Mouse (Mus musculus): ENCODE data around the gene Tanc2. TPM values are rescaled to one million over a fixed set of nuclear protein-coding genes. Genes with fewer than 3 reads are reported as not detected.
A peak's percentile ranks its signal among the peaks of the same experiment; 100 is the strongest.

Tanc2 gene
- polyA plus RNA-seq, 1 experiment = 8.0 TPM

GRCm38 (mm10) chr11:105938771-105939170 lies 349.0 kb downstream of the Tanc2 start:
- no peaks in the 10 kb centered on the region for H3K4me1 ChIP-seq (ENCODE audit: control insufficient read depth, insufficient read depth, low read length)
- H3K27me3 ChIP-seq (ENCODE audit: control insufficient read depth, insufficient read depth, low read length, poor library complexity, severe bottlenecking) = no peaks in the 10 kb centered on the region
- H3K27ac ChIP-seq (ENCODE audit: insufficient read depth, low read length) = no peak overlapping the region
- H3K9ac ChIP-seq (ENCODE audit: low read depth, poor library complexity, severe bottlenecking) = no peak overlapping the region
- no peak overlapping the region; the same call in 1 of the 2 replicates for H3K4me3 ChIP-seq (ENCODE audit: low read depth, low read length)
- TF ChIP-seq POLR2A (IDR thresholded peaks at IDR 0.05; ENCODE audit: insufficient read depth, low read length) = no peak
- no peak for TF ChIP-seq EP300 (IDR thresholded peaks at IDR 0.05; ENCODE audit: insufficient read depth, low read depth, low read length)
- no peak for TF ChIP-seq CTCF (IDR thresholded peaks at IDR 0.05; ENCODE audit: low read depth, low read length)
- no peaks in the 10 kb centered on the region for H3K36me3 ChIP-seq (ENCODE audit: control insufficient read depth, insufficient read depth, low read length, poor library complexity, severe bottlenecking)
- no peaks in the 10 kb centered on the region for H3K9me3 ChIP-seq (replicated peaks; ENCODE audit: control insufficient read depth, insufficient read depth, low read length, poor library complexity, severe bottlenecking)

DNA sequence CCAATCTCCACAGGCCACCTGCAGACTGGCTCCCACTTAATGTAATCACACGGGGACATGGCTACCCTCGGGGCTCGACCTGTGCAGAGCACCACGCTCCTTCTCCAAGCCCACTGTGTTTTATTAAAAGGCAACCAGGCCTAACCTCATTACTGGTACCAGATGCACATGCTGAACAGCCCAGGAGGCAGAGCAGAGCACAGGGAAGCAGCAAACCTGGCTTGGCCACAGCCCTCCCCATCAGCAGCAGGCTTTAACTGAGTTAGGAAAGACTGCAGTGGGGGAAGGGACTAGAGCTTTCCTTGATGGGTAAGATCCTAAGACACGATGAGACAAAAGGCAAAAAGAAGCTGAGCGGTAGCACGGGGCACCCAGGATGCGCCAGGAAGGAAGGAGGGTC lies 352.2 kb downstream of the Tanc2 start:
- Histone ChIP-seq H3K27ac (ENCODE audit: insufficient read depth, low read length) (no peak overlapping the region), H3K9ac (ENCODE audit: low read depth, poor library complexity, severe bottlenecking) (no peak overlapping the region), H3K36me3 (ENCODE audit: control insufficient read depth, insufficient read depth, low read length, poor library complexity, severe bottlenecking) (no peaks in the 10 kb centered on the region), H3K27me3 (ENCODE audit: control insufficient read depth, insufficient read depth, low read length, poor library complexity, severe bottlenecking) (no peaks in the 10 kb centered on the region), H3K4me3 (ENCODE audit: low read depth, low read length) (no peak overlapping the region), H3K4me1 (ENCODE audit: control insufficient read depth, insufficient read depth, low read length) (no peaks in the 10 kb centered on the region), H3K9me3 (replicated peaks; ENCODE audit: control insufficient read depth, insufficient read depth, low read length, poor library complexity, severe bottlenecking) (no peaks in the 10 kb centered on the region)
- TF ChIP-seq EP300 (IDR thresholded peaks at IDR 0.05; ENCODE audit: insufficient read depth, low read depth, low read length) (no peak), POLR2A (IDR thresholded peaks at IDR 0.05; ENCODE audit: insufficient read depth, low read length) (no peak), CTCF (IDR thresholded peaks at IDR 0.05; ENCODE audit: low read depth, low read length) (no peak)

GRCm38 (mm10) chr11:105943133-105944102 lies 353.6 kb downstream of the Tanc2 start:
- no peak overlapping the region for H3K27ac ChIP-seq (ENCODE audit: insufficient read depth, low read length)
- H3K36me3 ChIP-seq (ENCODE audit: control insufficient read depth, insufficient read depth, low read length, poor library complexity, severe bottlenecking) = no peaks in the 10 kb centered on the region
- no peaks in the 10 kb centered on the region for H3K9me3 ChIP-seq (replicated peaks; ENCODE audit: control insufficient read depth, insufficient read depth, low read length, poor library complexity, severe bottlenecking)
- H3K4me3 ChIP-seq (ENCODE audit: low read depth, low read length) = peak overlapping the region; percentile 86
- H3K9ac ChIP-seq (ENCODE audit: low read depth, poor library complexity, severe bottlenecking) = peak overlapping the region; percentile 85
- TF ChIP-seq CTCF (IDR thresholded peaks at IDR 0.05; ENCODE audit: low read depth, low read length) (no peak), POLR2A (IDR thresholded peaks at IDR 0.05; ENCODE audit: insufficient read depth, low read length) (no peak), EP300 (IDR thresholded peaks at IDR 0.05; ENCODE audit: insufficient read depth, low read depth, low read length) (no peak)
- H3K4me1 ChIP-seq (ENCODE audit: control insufficient read depth, insufficient read depth, low read length) = no peaks in the 10 kb centered on the region
- no peaks in the 10 kb centered on the region for H3K27me3 ChIP-seq (ENCODE audit: control insufficient read depth, insufficient read depth, low read length, poor library complexity, severe bottlenecking)

DNA sequence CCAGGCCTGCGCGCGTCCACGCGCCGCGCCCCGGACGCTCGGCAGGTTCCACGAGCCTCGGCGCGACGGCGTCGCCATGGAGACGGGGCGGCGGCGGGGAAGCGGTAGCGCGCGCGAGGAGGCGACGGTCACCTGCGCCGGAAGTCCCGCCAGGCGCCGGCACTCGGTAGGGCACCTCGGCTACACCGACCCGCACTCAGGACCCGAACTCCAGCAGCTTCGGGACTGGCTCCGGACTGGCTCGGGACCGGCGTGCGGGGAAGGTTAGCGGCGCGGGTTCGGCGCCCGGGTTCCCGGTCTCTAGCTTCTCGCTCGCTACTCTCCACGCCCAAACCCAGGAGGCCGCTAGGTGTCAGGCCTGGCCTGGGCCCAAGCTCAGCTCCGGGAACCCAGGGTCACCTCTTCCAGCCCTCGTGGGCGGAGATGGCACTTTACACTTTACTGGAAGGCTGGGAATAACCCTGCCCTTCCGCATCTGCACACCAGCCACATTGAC lies 354.4 kb downstream of the Tanc2 start:
- Histone ChIP-seq H3K9me3 (replicated peaks; ENCODE audit: control insufficient read depth, insufficient read depth, low read length, poor library complexity, severe bottlenecking) (no peaks in the 10 kb centered on the region), H3K36me3 (ENCODE audit: control insufficient read depth, insufficient read depth, low read length, poor library complexity, severe bottlenecking) (no peaks in the 10 kb centered on the region), H3K27ac (ENCODE audit: insufficient read depth, low read length) (peak overlapping the region; percentile 22; the same call in 1 of the 2 replicates), H3K9ac (ENCODE audit: low read depth, poor library complexity, severe bottlenecking) (peak overlapping the region; percentile 85), H3K27me3 (ENCODE audit: control insufficient read depth, insufficient read depth, low read length, poor library complexity, severe bottlenecking) (no peaks in the 10 kb centered on the region), H3K4me1 (ENCODE audit: control insufficient read depth, insufficient read depth, low read length) (no peaks in the 10 kb centered on the region), H3K4me3 (ENCODE audit: low read depth, low read length) (peak overlapping the region; percentile 86)
- TF ChIP-seq POLR2A (IDR thresholded peaks at IDR 0.05; ENCODE audit: insufficient read depth, low read length) (no peak), CTCF (IDR thresholded peaks at IDR 0.05; ENCODE audit: low read depth, low read length) (peak; percentile 54), EP300 (IDR thresholded peaks at IDR 0.05; ENCODE audit: insufficient read depth, low read depth, low read length) (no peak)

GRCm38 (mm10) chr11:105944770-105945672 lies 355.2 kb downstream of the Tanc2 start:
- TF ChIP-seq CTCF (IDR thresholded peaks at IDR 0.05; ENCODE audit: low read depth, low read length) (no peak), POLR2A (IDR thresholded peaks at IDR 0.05; ENCODE audit: insufficient read depth, low read length) (no peak), EP300 (IDR thresholded peaks at IDR 0.05; ENCODE audit: insufficient read depth, low read depth, low read length) (no peak)
- H3K9me3 ChIP-seq (replicated peaks; ENCODE audit: control insufficient read depth, insufficient read depth, low read length, poor library complexity, severe bottlenecking) = no peaks in the 10 kb centered on the region
- H3K27me3 ChIP-seq (ENCODE audit: control insufficient read depth, insufficient read depth, low read length, poor library complexity, severe bottlenecking) = no peaks in the 10 kb centered on the region
- H3K9ac ChIP-seq (ENCODE audit: low read depth, poor library complexity, severe bottlenecking) = peak overlapping the region; percentile 85
- H3K36me3 ChIP-seq (ENCODE audit: control insufficient read depth, insufficient read depth, low read length, poor library complexity, severe bottlenecking) = no peaks in the 10 kb centered on the region
- H3K4me3 ChIP-seq (ENCODE audit: low read depth, low read length) = peak overlapping the region; percentile 86
- peak overlapping the region; percentile 22; the same call in 1 of the 2 replicates for H3K27ac ChIP-seq (ENCODE audit: insufficient read depth, low read length)
- H3K4me1 ChIP-seq (ENCODE audit: control insufficient read depth, insufficient read depth, low read length) = no peaks in the 10 kb centered on the region

Measured in ES-Bruce4 (cell line).